Mouse (Mus musculus): Measurements from ENCODE around the gene Lyrm2. TPM values are rescaled to one million over a fixed set of nuclear protein-coding genes. Genes with fewer than 3 reads are reported as not detected.

The Lyrm2 gene
- polyA plus RNA-seq, 1 experiment from 2014 or later: 89.1 TPM

DNA sequence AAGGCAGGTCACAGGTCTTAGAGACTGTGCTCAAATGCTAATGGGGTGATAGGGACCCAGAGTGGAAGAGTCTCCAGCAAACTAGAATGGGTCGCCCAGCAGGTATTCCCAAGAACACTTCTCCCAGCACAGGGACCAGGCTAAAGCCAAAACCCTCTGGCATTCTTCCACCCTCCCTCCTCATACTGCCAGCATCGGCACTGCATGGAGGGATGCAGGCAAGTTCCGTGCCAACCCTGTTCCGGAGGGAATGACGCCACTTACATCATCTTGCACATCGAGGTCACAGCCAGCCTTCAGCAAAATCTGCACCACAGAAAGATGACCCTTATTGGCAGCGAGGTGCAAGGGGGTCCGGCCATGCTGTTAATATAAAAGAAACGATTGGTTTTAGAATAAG, 36.0 kb downstream of the Lyrm2 start:
- no peak overlapping the region for H3K4me2 ChIP-seq (ENCODE audit: low read depth, low read length)
- no peaks in the 10 kb centered on the region for H3K27me3 ChIP-seq (replicated peaks; ENCODE audit: control insufficient read depth, insufficient read depth, low read length)
- no peak for ATAC-seq
- H3K9me3 ChIP-seq (ENCODE audit: control insufficient read depth, low read length): no peaks in the 10 kb centered on the region
- H3K4me3 ChIP-seq (ENCODE audit: low read length): no peak overlapping the region
- no peaks in the 10 kb centered on the region for H3K36me3 ChIP-seq (ENCODE audit: control insufficient read depth, insufficient read depth, low read length)
- H3K9ac ChIP-seq (ENCODE audit: low read depth, low read length): no peak overlapping the region
- WGBS: 94% methylated on average over 9 of the region's 9 CpGs
- H3K27ac ChIP-seq (ENCODE audit: low read length): no peak overlapping the region
- no peaks in the 10 kb centered on the region for H3K4me1 ChIP-seq (ENCODE audit: control insufficient read depth, insufficient read depth, low read length)

GRCm38 (mm10) chr4:32838401-32838800, 38.3 kb downstream of the Lyrm2 start:
- no peaks in the 10 kb centered on the region for H3K27me3 ChIP-seq (replicated peaks; ENCODE audit: control insufficient read depth, insufficient read depth, low read length)

More at GRCm38 (mm10) chr4:32838401-32838800, 38.3 kb downstream of the Lyrm2 start:
- no peaks in the 10 kb centered on the region for H3K36me3 ChIP-seq (ENCODE audit: control insufficient read depth, insufficient read depth, low read length)
- no peak overlapping the region for H3K27ac ChIP-seq (ENCODE audit: low read length)
- H3K9ac ChIP-seq (ENCODE audit: low read depth, low read length): no peak overlapping the region
- H3K4me1 ChIP-seq (ENCODE audit: control insufficient read depth, insufficient read depth, low read length): no peaks in the 10 kb centered on the region
- no peak overlapping the region for H3K4me3 ChIP-seq (ENCODE audit: low read length)
- no peak for ATAC-seq
- WGBS: 86% methylated on average over 3 of the region's 3 CpGs
- H3K9me3 ChIP-seq (ENCODE audit: control insufficient read depth, low read length): no peaks in the 10 kb centered on the region
- H3K4me2 ChIP-seq (ENCODE audit: low read depth, low read length): no peak overlapping the region

Other genes starting within 250 kb of the Lyrm2 start
- not detected in 2 replicates for gene Gja10, start 197.5 kb upstream of the Lyrm2 start, polyA plus RNA-seq (2015; fragmentation: Nextera tagmentation; extraction: Ambion mirVana)
- 30.9 and 37.3 TPM in 2 replicates for gene Casp8ap2, start 184.8 kb upstream of the Lyrm2 start, polyA plus RNA-seq (2015; fragmentation: Nextera tagmentation; extraction: Ambion mirVana)
- gene Mdn1, start 143.1 kb upstream of the Lyrm2 start, polyA plus RNA-seq (2015; fragmentation: Nextera tagmentation; extraction: Ambion mirVana): 8.1 and 8.3 TPM in 2 replicates
- 2.8 and 2.9 TPM in 2 replicates for gene Ankrd6, start 150.6 kb downstream of the Lyrm2 start, polyA plus RNA-seq (2015; fragmentation: Nextera tagmentation; extraction: Ambion mirVana)
- gene Rragd, start 182.8 kb downstream of the Lyrm2 start, polyA plus RNA-seq (2015; fragmentation: Nextera tagmentation; extraction: Ambion mirVana): 28.0 and 30.1 TPM in 2 replicates
- 43.0 and 44.9 TPM in 2 replicates for gene Ube2j1, start 231.2 kb downstream of the Lyrm2 start, polyA plus RNA-seq (2015; fragmentation: Nextera tagmentation; extraction: Ambion mirVana)